ENCODE assay signal across 22 mouse cellular contexts in the genomic region with DNA sequence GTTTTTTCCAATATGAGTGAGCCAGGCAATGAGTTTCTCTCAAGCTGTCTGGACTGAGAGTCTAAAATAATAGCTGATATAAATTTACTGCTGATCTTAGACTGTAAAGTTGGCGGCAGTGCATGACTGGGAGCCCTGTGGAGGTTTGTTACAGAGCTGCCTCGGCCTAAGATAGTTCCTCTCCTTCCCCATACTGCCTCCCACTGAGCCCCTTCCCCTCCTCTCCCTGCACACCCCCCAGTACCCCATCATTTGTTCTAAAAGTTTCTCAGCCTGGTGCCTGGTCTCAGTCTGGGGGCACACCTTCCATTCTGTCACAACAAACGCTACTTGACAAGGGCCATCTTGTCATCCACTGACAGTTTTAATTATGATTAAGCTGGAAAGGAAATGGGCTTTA.
DNase-seq lines count a peak whose midpoint lies in the region; ATAC-seq lines count a peak whose summit lies in the region.
"Had no signal": no experiment of that assay in that cellular context is flagged by ENCODE, and none has a peak within 500 bp of the region (broad histone marks: within the 10 kb centered on the region; RNA-seq: fewer than 3 reads in every experiment).

No protein-coding gene starts in this region.

- no peak overlapping the region for H3K27ac ChIP-seq in forebrain, embryonic 14.5 days (ENCODE audit: low read depth, low read length)
- H3K27ac ChIP-seq in forebrain, embryonic 10.5 days, result no peak overlapping the region
- peak overlapping the region; percentile 21; the same call in 1 of the 2 replicates for H3K27ac ChIP-seq in hindbrain, embryonic 15.5 days (replicated peaks)
- no peak overlapping the region for H3K27ac ChIP-seq in hindbrain, embryonic 11.5 days (ENCODE audit: low read depth, low read length)
- H3K27ac ChIP-seq in midbrain, embryonic 14.5 days (replicated peaks; ENCODE audit: low read depth, low read length), result 0 out of 2 replicates have a peak overlapping the region, but pooled peaks have one; percentile 39
- no peak overlapping the region for H3K27ac ChIP-seq in midbrain, embryonic 13.5 days
- H3K27ac ChIP-seq: embryonic facial prominence, embryonic 10.5 days; embryonic facial prominence, embryonic 15.5 days; heart, embryonic 10.5 days; heart, embryonic 15.5 days; liver, embryonic 12.5 days had no signal

- no peak overlapping the region for H3K4me2 ChIP-seq in forebrain, embryonic 14.5 days (ENCODE audit: low read length)
- H3K4me2 ChIP-seq in hindbrain, embryonic 15.5 days, result no peak overlapping the region
- no peak overlapping the region for H3K4me2 ChIP-seq in hindbrain, embryonic 11.5 days (replicated peaks; ENCODE audit: low read depth, low read length)
- H3K4me2 ChIP-seq in midbrain, embryonic 14.5 days (ENCODE audit: low read length), result no peak overlapping the region
- H3K4me2 ChIP-seq in midbrain, embryonic 13.5 days (replicated peaks), result no peak overlapping the region
- H3K4me2 ChIP-seq: embryonic facial prominence, embryonic 15.5 days; heart, embryonic 15.5 days; liver, embryonic 12.5 days had no signal

- H3K4me3 ChIP-seq in forebrain, embryonic 14.5 days (ENCODE audit: low read depth, low read length), result no peak overlapping the region
- no peak overlapping the region for H3K4me3 ChIP-seq in forebrain, embryonic 10.5 days
- no peak overlapping the region for H3K4me3 ChIP-seq in hindbrain, embryonic 15.5 days
- H3K4me3 ChIP-seq in hindbrain, embryonic 11.5 days (ENCODE audit: low read depth, low read length), result no peak overlapping the region
- H3K4me3 ChIP-seq in midbrain, embryonic 14.5 days (replicated peaks; ENCODE audit: low read depth, low read length), result no peak overlapping the region
- no peak overlapping the region for H3K4me3 ChIP-seq in midbrain, embryonic 13.5 days (replicated peaks)
- H3K4me3 ChIP-seq: embryonic facial prominence, embryonic 10.5 days; embryonic facial prominence, embryonic 15.5 days; heart, embryonic 10.5 days; heart, embryonic 15.5 days; liver, embryonic 12.5 days had no signal

- ATAC-seq in forebrain, embryonic 14.5 days, result 0 out of 2 replicates have a peak, but pooled peaks have one; percentile 11
- ATAC-seq in hindbrain, embryonic 15.5 days (ENCODE audit: low FRiP score, low read depth), result no peak
- no peak for ATAC-seq in hindbrain, embryonic 11.5 days (ENCODE audit: low FRiP score)
- no peak for ATAC-seq in midbrain, embryonic 14.5 days (ENCODE audit: low FRiP score, low TSS enrichment)
- no peak for ATAC-seq in midbrain, embryonic 13.5 days
- ATAC-seq: inflammation-experienced regulatory T-cells, adult 6 months; liver, embryonic 12.5 days; liver, postnatal 0 days had no signal

- WGBS in forebrain, embryonic 14.5 days, result 81% methylated on average over 3 of the region's 3 CpGs
- 87% methylated on average over 3 of the region's 3 CpGs for WGBS in forebrain, embryonic 10.5 days
- 66% methylated on average over 3 of the region's 3 CpGs for WGBS in hindbrain, embryonic 15.5 days
- WGBS in hindbrain, embryonic 11.5 days, result 87% methylated on average over 3 of the region's 3 CpGs
- 79% methylated on average over 3 of the region's 3 CpGs for WGBS in midbrain, embryonic 14.5 days
- WGBS in midbrain, embryonic 13.5 days, result 82% methylated on average over 3 of the region's 3 CpGs

- no peaks in the 10 kb centered on the region for H3K27me3 ChIP-seq in forebrain, embryonic 14.5 days (replicated peaks; ENCODE audit: control insufficient read depth, insufficient read depth, low read length)
- no peaks in the 10 kb centered on the region for H3K27me3 ChIP-seq in forebrain, embryonic 10.5 days (ENCODE audit: poor library complexity, severe bottlenecking)
- H3K27me3 ChIP-seq in hindbrain, embryonic 15.5 days, result no peaks in the 10 kb centered on the region
- H3K27me3 ChIP-seq in hindbrain, embryonic 11.5 days (ENCODE audit: control insufficient read depth, insufficient read depth, low read length), result no peaks in the 10 kb centered on the region
- no peaks in the 10 kb centered on the region for H3K27me3 ChIP-seq in midbrain, embryonic 14.5 days (ENCODE audit: control insufficient read depth, insufficient read depth, low read length)
- no peaks in the 10 kb centered on the region for H3K27me3 ChIP-seq in midbrain, embryonic 13.5 days
- H3K27me3 ChIP-seq: embryonic facial prominence, embryonic 15.5 days; heart, embryonic 15.5 days; liver, embryonic 12.5 days had no signal

- no peak for DNase-seq in forebrain, embryonic 14.5 days (ENCODE audit: low spot score)
- DNase-seq in forebrain, embryonic 10.5 days (ENCODE audit: extremely low spot score, low spot score), result no peak
- DNase-seq in hindbrain, embryonic 11.5 days (ENCODE audit: low spot score), result no peak
- DNase-seq in midbrain, embryonic 14.5 days, result no peak
- DNase-seq in testis, postnatal 10 days (ENCODE audit: low spot score), result no peak
- DNase-seq: cerebellum, adult 8-10 months; kidney, postnatal 10 days; layer of hippocampus, postnatal 36 days; liver, postnatal 0 days; lung, postnatal 36 days; right cerebral cortex, adult 18-20 months; spleen, adult 18-20 months; thymus, adult 18-20 months; thymus, postnatal 25 days had no signal

- H3K4me1 ChIP-seq in forebrain, embryonic 14.5 days (ENCODE audit: control insufficient read depth, insufficient read depth, low read length), result peaks cover 12% of the 10 kb centered on the region
- no peaks in the 10 kb centered on the region for H3K4me1 ChIP-seq in forebrain, embryonic 10.5 days
- peaks cover 23% of the 10 kb centered on the region for H3K4me1 ChIP-seq in hindbrain, embryonic 15.5 days (replicated peaks)
- no peaks in the 10 kb centered on the region for H3K4me1 ChIP-seq in hindbrain, embryonic 11.5 days (replicated peaks; ENCODE audit: control insufficient read depth, insufficient read depth, low read length)
- H3K4me1 ChIP-seq in midbrain, embryonic 14.5 days (ENCODE audit: control insufficient read depth, insufficient read depth, low read length), result peaks cover 9% of the 10 kb centered on the region; the same call in 1 of the 2 replicates
- peaks cover 18% of the 10 kb centered on the region for H3K4me1 ChIP-seq in midbrain, embryonic 13.5 days (replicated peaks)
- H3K4me1 ChIP-seq: embryonic facial prominence, embryonic 10.5 days; embryonic facial prominence, embryonic 15.5 days; heart, embryonic 10.5 days; liver, embryonic 12.5 days had no signal

- no peaks in the 10 kb centered on the region for H3K9me3 ChIP-seq in forebrain, embryonic 14.5 days (replicated peaks; ENCODE audit: control insufficient read depth, low read length)
- peaks cover 30% of the 10 kb centered on the region for H3K9me3 ChIP-seq in forebrain, embryonic 10.5 days
- H3K9me3 ChIP-seq in hindbrain, embryonic 15.5 days, result no peaks in the 10 kb centered on the region
- H3K9me3 ChIP-seq in hindbrain, embryonic 11.5 days (ENCODE audit: control insufficient read depth, low read length), result no peaks in the 10 kb centered on the region
- H3K9me3 ChIP-seq in midbrain, embryonic 14.5 days (ENCODE audit: control insufficient read depth, low read length), result no peaks in the 10 kb centered on the region
- no peaks in the 10 kb centered on the region for H3K9me3 ChIP-seq in midbrain, embryonic 13.5 days
- H3K9me3 ChIP-seq: embryonic facial prominence, embryonic 15.5 days; heart, embryonic 15.5 days had no signal

- H3K9ac ChIP-seq in forebrain, embryonic 14.5 days (ENCODE audit: low read length), result no peak overlapping the region
- H3K9ac ChIP-seq in hindbrain, embryonic 15.5 days, result no peak overlapping the region
- no peak overlapping the region for H3K9ac ChIP-seq in hindbrain, embryonic 11.5 days (ENCODE audit: low read depth, low read length)
- no peak overlapping the region for H3K9ac ChIP-seq in midbrain, embryonic 14.5 days (replicated peaks; ENCODE audit: low read length)
- no peak overlapping the region for H3K9ac ChIP-seq in midbrain, embryonic 13.5 days (replicated peaks)
- H3K9ac ChIP-seq: embryonic facial prominence, embryonic 15.5 days; heart, embryonic 15.5 days; liver, embryonic 12.5 days; liver, postnatal 0 days had no signal

- 0 out of 2 replicates have a peak, but pooled peaks cover 15% of the 10 kb centered on the region for H3K36me3 ChIP-seq in forebrain, embryonic 14.5 days (ENCODE audit: control insufficient read depth, insufficient read depth, low read length)
- H3K36me3 ChIP-seq in forebrain, embryonic 10.5 days (replicated peaks), result peaks cover 42% of the 10 kb centered on the region
- H3K36me3 ChIP-seq in hindbrain, embryonic 15.5 days, result peaks cover 9% of the 10 kb centered on the region; the same call in 1 of the 2 replicates
- H3K36me3 ChIP-seq in hindbrain, embryonic 11.5 days (ENCODE audit: control insufficient read depth, insufficient read depth, low read length), result 0 out of 2 replicates have a peak, but pooled peaks cover 2% of the 10 kb centered on the region
- 0 out of 2 replicates have a peak, but pooled peaks cover 8% of the 10 kb centered on the region for H3K36me3 ChIP-seq in midbrain, embryonic 14.5 days (ENCODE audit: control insufficient read depth, insufficient read depth, low read length)
- H3K36me3 ChIP-seq in midbrain, embryonic 13.5 days, result peaks cover 26% of the 10 kb centered on the region
- H3K36me3 ChIP-seq: heart, embryonic 15.5 days had no signal

Comparison
In these comparisons a context has a peak if more than half of its experiments do, and no peak if none do; other contexts are left out.
1. H3K27ac ChIP-seq: peak in hindbrain, embryonic 15.5 days (single experiment) and midbrain, embryonic 14.5 days (single experiment); none in forebrain, embryonic 14.5 days (single experiment), forebrain, embryonic 10.5 days (single experiment), hindbrain, embryonic 11.5 days (single experiment) and midbrain, embryonic 13.5 days (single experiment).